Mouse (Mus musculus) midbrain, embryonic 10.5 days (tissue): ENCODE results near the gene Tgfb2. TPM values are rescaled to one million over a fixed set of nuclear protein-coding genes. Genes with fewer than 3 reads are reported as not detected.

Source experiments
- DNase-seq: peaks from one replicate; pipeline ENCODE4 v3.0.0-alpha.2; 2017; ENCODE audit warnings: low spot score
- H3K27ac ChIP-seq: fragments of 300-500 bp; sonication (generic); replicated peaks from 2 replicates; pipeline ENCODE4 v1.5.1; 2016; ENCODE audit warnings: mild to moderate bottlenecking
- H3K27me3 ChIP-seq: fragments of 300-500 bp; sonication (generic); 2 replicates; pipeline ENCODE4 v1.6.1; 2016; ENCODE audit warnings: low read depth, mild to moderate bottlenecking; ENCODE audit not compliant: poor library complexity, severe bottlenecking
- H3K36me3 ChIP-seq: fragments of 300-500 bp; sonication (generic); 2 replicates; pipeline ENCODE4 v1.6.1; 2016; ENCODE audit warnings: mild to moderate bottlenecking, moderate library complexity
- H3K4me1 ChIP-seq: fragments of 300-500 bp; sonication (generic); 2 replicates; pipeline ENCODE4 v1.6.1; 2016
- H3K4me3 ChIP-seq: fragments of 300-500 bp; sonication (generic); 2 replicates; pipeline ENCODE4 v1.5.1; 2016; ENCODE audit warnings: mild to moderate bottlenecking, moderate library complexity
- H3K9me3 ChIP-seq: fragments of 300-500 bp; sonication (generic); replicated peaks from 2 replicates; pipeline ENCODE4 v1.6.1; 2016; ENCODE audit warnings: mild to moderate bottlenecking
- WGBS: fragments of 180-500 bp; shearing (Covaris S2); methylation state at CpG from one replicate; pipeline ENCODE4 v1.1.7; 2016; 5-methylcytosine and 5-hydroxymethylcytosine counted together
- polyA plus RNA-seq: library from polyadenylated mRNA; unstranded; fragments of >200 nt; fragmentation: Nextera tagmentation; extraction: Ambion mirVana; gene quantifications from 2 replicates; pipeline ENCODE4 v1.2.1, GENCODE M21; 2016

The Tgfb2 gene
- polyA plus RNA-seq, 1 experiment from 2014 or later: 11.1 TPM

DNA sequence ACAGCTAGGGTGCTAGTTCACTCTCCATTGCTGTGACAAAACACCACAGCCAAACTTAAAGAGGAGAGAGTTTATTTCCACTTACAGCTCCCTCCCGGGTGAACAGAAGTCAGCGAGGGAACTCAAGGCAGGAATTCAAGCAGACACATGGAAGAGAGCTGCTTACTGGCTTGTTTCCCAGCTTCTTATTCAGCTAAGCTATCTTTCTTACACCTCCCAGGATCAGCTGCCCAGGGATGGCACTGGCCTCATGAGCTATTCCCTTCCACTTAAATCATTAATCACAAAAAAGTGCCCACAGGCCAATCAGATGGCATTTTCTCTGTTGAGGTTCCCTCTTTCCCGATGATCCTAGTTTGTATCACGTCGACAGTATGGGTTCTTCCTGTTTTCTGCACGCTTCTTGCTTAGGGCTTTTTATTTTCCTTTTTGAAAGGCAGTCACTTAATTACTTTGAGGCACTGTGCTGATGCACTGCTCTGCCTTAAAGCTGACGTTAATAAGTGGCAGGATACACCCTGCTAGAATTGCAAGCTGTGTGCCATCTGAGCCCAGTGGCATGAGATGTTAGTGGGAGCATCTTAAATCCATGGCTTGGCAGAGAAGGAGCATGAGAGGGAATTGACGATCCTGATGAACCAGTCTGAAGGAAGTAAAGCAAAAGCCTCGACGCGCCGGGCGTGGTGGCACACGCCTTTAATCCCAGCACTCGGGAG is 44.4 kb downstream of the Tgfb2 start:
- 89% methylated on average over 15 of the region's 15 CpGs for WGBS
- Histone ChIP-seq H3K4me3 (no peak overlapping the region), H3K4me1 (no peaks in the 10 kb centered on the region), H3K36me3 (no peaks in the 10 kb centered on the region), H3K9me3 (no peaks in the 10 kb centered on the region), H3K27me3 (no peaks in the 10 kb centered on the region), H3K27ac (no peak overlapping the region)
- no peak for DNase-seq

DNA sequence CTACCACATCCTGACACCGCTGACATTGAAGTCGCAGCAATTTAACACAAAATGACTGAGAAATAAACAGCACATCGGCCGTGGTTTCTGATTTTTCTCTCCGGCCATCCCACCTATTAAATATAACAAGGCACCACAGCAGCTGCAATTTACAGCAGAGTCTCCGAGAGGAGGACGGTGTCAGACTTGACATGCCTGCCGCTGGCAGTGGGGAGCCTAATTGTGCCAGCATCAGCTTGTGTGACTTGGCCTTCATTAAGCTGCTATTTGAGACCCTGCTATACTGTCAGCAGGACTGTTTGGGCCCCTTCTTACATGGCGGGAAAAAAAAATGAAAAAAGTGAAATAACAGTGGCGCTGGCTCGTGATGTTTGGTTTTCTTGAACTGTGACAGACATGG is 47.0 kb downstream of the Tgfb2 start:
- no peak for DNase-seq
- Histone ChIP-seq H3K9me3 (no peaks in the 10 kb centered on the region), H3K27ac (no peak overlapping the region), H3K4me3 (no peak overlapping the region), H3K27me3 (no peaks in the 10 kb centered on the region), H3K36me3 (no peaks in the 10 kb centered on the region), H3K4me1 (0 out of 2 replicates have a peak, but pooled peaks cover 4% of the 10 kb centered on the region)
- WGBS: 90% methylated on average over 11 of the region's 11 CpGs

DNA sequence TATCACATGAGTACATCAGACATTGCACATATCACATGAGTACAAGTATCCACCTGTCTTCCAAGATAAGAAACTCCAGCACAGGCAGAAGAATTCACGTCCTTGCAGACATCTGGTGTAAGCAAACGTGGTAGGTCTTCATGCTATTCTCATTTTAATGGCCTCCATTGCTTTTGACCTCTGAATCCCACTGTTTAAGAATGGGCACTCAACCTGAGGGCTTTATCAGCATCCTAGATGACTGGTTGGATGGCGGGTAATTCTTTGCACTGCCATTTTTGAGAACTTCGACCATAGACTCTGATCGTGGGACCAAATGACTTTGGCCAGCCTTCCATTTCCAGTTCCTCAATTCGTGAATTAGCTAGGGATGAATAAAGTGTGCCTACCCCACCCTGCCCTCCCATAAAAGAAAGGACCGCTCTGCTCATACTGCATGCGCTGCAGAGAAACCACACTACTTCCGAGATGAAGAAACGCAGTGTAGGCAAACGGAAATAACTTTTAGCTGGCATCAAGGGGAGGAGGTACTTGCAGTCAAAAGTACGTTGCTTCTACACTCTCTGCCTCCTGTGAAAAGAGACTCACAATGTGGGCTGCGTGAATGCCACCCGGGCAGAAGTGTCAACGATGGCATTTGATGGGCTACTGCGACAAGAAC is 48.1 kb downstream of the Tgfb2 start:
- no peak for DNase-seq
- no peak overlapping the region for H3K4me3 ChIP-seq
- 91% methylated on average over 16 of the region's 16 CpGs for WGBS

GRCm38 (mm10) chr1:186656732-186657329 is 49.0 kb downstream of the Tgfb2 start:
- 91% methylated on average over 5 of the region's 5 CpGs for WGBS

More for the DNA sequence above, 48.1 kb downstream of the Tgfb2 start:
- peaks cover 4% of the 10 kb centered on the region; the same call in 1 of the 2 replicates for H3K4me1 ChIP-seq
- H3K9me3 ChIP-seq: no peaks in the 10 kb centered on the region
- H3K27me3 ChIP-seq: no peaks in the 10 kb centered on the region
- H3K27ac ChIP-seq: no peak overlapping the region
- H3K36me3 ChIP-seq: no peaks in the 10 kb centered on the region

DNA sequence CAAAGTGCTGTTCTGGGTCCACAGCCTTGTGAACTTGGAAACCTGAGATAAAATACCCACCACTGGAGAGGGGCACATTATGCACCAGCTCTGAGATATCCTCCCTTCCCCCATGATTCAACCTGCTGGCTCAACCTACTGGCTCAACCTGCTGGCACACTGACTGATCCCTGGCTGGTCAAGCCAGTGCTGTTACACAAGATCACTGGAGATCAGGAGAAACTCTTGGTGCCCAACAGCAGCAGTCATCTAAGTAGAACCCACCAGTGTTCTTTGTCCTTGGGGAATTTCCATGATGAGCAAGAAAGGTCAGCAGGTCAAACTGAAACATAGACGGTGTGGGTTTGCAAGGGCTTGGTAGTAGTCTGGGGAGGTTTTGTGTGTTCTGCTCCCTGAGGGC is 49.6 kb downstream of the Tgfb2 start:
- Histone ChIP-seq H3K4me1 (peaks cover 9% of the 10 kb centered on the region), H3K9me3 (no peaks in the 10 kb centered on the region), H3K27me3 (no peaks in the 10 kb centered on the region), H3K36me3 (no peaks in the 10 kb centered on the region), H3K4me3 (no peak overlapping the region), H3K27ac (no peak overlapping the region)
- no peak for DNase-seq
- WGBS: 88% methylated on average over 1 of the region's 1 CpGs

More at GRCm38 (mm10) chr1:186656732-186657329, 49.0 kb downstream of the Tgfb2 start:
- no peaks in the 10 kb centered on the region for H3K27me3 ChIP-seq
- no peak overlapping the region for H3K27ac ChIP-seq
- no peak overlapping the region for H3K4me3 ChIP-seq
- H3K9me3 ChIP-seq: no peaks in the 10 kb centered on the region
- peaks cover 9% of the 10 kb centered on the region for H3K4me1 ChIP-seq
- DNase-seq: no peak
- H3K36me3 ChIP-seq: no peaks in the 10 kb centered on the region

GRCm38 (mm10) chr1:186655096-186655495 is 50.7 kb downstream of the Tgfb2 start:
- H3K9me3 ChIP-seq: no peaks in the 10 kb centered on the region
- WGBS: 76% methylated on average over 4 of the region's 4 CpGs
- no peak overlapping the region for H3K4me3 ChIP-seq
- no peak for DNase-seq
- H3K4me1 ChIP-seq: peaks cover 9% of the 10 kb centered on the region
- no peaks in the 10 kb centered on the region for H3K27me3 ChIP-seq
- no peaks in the 10 kb centered on the region for H3K36me3 ChIP-seq
- H3K27ac ChIP-seq: no peak overlapping the region

GRCm38 (mm10) chr1:186652208-186652607 is 53.6 kb downstream of the Tgfb2 start:
- Histone ChIP-seq H3K4me3 (no peak overlapping the region), H3K9me3 (0 out of 2 replicates have a peak, but pooled peaks cover 8% of the 10 kb centered on the region), H3K27me3 (no peaks in the 10 kb centered on the region), H3K27ac (no peak overlapping the region), H3K4me1 (peaks cover 9% of the 10 kb centered on the region), H3K36me3 (no peaks in the 10 kb centered on the region)
- DNase-seq: no peak
- 84% methylated on average over 8 of the region's 8 CpGs for WGBS

DNA sequence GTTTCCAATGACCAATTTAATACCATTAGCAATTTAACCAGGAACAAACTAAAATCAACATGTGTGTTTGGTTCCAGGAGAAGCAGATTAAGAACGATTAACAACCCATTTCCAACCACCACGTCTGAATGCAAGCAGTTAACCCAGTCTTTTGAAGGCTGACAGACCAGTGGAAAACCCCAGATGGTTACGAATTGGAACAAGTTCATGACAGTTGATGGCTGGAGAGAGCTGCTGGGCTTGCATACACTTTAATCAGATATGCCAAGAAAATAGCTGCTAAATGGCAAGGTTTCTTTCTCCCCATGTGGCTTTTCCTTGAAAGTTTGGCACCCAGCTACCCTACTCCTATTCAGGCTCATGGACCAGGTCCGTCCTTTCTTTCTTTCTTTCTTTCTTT is 55.8 kb downstream of the Tgfb2 start:
- H3K9me3 ChIP-seq: 0 out of 2 replicates have a peak, but pooled peaks cover 8% of the 10 kb centered on the region
- H3K4me1 ChIP-seq: peaks cover 6% of the 10 kb centered on the region
- 77% methylated on average over 4 of the region's 4 CpGs for WGBS
- no peaks in the 10 kb centered on the region for H3K27me3 ChIP-seq
- DNase-seq: no peak
- H3K36me3 ChIP-seq: no peaks in the 10 kb centered on the region
- no peak overlapping the region for H3K27ac ChIP-seq
- no peak overlapping the region for H3K4me3 ChIP-seq

GRCm38 (mm10) chr1:186637304-186638213 is 68.2 kb downstream of the Tgfb2 start:
- Histone ChIP-seq H3K4me3 (no peak overlapping the region), H3K4me1 (peaks cover 9% of the 10 kb centered on the region), H3K27ac (no peak overlapping the region), H3K27me3 (no peaks in the 10 kb centered on the region), H3K36me3 (no peaks in the 10 kb centered on the region), H3K9me3 (no peaks in the 10 kb centered on the region)
- WGBS: 84% methylated on average over 12 of the region's 12 CpGs
- DNase-seq: no peak

DNA sequence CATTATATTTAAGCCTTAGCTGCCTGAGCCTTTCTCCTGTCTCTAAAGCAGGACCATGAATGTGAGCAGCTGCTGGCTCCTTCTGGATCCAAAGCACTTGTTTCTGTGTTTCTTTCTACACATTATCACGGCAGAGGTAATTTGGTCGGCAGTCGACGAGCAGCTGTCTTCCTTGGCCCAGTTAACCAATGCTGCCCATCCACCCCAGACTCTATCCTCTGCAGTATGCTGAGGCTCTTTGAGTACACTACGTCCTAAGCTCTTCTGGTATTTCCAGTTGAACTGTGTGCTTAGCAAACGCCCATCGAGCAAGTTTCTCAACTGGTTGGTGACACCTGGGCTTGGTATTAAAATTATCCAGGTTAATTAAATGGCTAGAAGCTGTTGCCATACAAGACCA is 70.7 kb downstream of the Tgfb2 start:
- no peaks in the 10 kb centered on the region for H3K27me3 ChIP-seq
- no peak for DNase-seq
- WGBS: 69% methylated on average over 7 of the region's 7 CpGs
- H3K4me3 ChIP-seq: no peak overlapping the region
- no peaks in the 10 kb centered on the region for H3K36me3 ChIP-seq
- H3K9me3 ChIP-seq: no peaks in the 10 kb centered on the region
- peaks cover 9% of the 10 kb centered on the region for H3K4me1 ChIP-seq
- H3K27ac ChIP-seq: no peak overlapping the region

DNA sequence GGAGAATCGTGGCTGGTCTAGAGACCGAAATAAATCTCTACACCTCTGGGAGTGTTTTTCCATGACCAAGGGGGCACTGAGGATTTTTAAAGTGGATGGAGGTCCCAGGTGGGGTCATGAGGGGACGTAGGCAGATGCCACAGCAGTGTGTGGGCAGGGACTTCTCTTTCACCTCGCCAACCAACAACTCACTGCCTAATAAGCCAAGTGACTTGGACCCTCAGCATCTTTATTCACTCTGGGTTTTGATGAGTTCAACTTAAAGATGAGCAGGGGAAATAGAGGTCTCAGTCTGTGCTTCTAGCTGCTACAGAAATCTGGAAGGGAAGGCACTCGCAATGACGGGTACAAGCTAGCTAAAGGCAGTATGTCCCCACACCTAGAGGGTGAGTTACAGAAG is 74.3 kb downstream of the Tgfb2 start:
- Histone ChIP-seq H3K4me1 (peaks cover 9% of the 10 kb centered on the region), H3K27ac (no peak overlapping the region), H3K4me3 (no peak overlapping the region), H3K9me3 (no peaks in the 10 kb centered on the region), H3K27me3 (no peaks in the 10 kb centered on the region), H3K36me3 (no peaks in the 10 kb centered on the region)
- no peak for DNase-seq
- 90% methylated on average over 6 of the region's 6 CpGs for WGBS

DNA sequence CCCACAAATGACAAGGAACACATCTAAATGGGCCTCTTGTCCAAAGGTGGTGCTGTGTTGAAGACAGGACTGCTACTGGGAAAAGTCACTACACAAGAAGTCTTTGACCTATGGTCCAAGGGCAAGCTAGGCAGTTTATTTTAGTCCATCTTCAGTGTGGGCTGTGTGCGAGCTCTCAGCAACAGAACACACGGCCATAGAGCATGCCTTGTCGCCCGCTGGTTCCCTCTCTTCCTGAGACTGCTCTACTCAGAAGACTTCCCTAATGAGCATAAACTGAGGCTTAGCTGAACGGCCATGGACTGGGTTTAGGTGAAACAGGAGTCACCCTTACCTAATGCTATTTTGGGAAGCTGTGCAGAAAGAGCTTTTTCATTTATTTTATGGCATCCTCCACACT is 74.8 kb downstream of the Tgfb2 start:
- H3K36me3 ChIP-seq: no peaks in the 10 kb centered on the region
- H3K4me3 ChIP-seq: no peak overlapping the region
- H3K27me3 ChIP-seq: no peaks in the 10 kb centered on the region
- H3K27ac ChIP-seq: no peak overlapping the region
- DNase-seq: no peak
- no peaks in the 10 kb centered on the region for H3K9me3 ChIP-seq
- H3K4me1 ChIP-seq: peaks cover 9% of the 10 kb centered on the region
- 90% methylated on average over 5 of the region's 5 CpGs for WGBS
